Mouse (Mus musculus): ENCODE results near the gene Glis2.

The Glis2 gene

DNA sequence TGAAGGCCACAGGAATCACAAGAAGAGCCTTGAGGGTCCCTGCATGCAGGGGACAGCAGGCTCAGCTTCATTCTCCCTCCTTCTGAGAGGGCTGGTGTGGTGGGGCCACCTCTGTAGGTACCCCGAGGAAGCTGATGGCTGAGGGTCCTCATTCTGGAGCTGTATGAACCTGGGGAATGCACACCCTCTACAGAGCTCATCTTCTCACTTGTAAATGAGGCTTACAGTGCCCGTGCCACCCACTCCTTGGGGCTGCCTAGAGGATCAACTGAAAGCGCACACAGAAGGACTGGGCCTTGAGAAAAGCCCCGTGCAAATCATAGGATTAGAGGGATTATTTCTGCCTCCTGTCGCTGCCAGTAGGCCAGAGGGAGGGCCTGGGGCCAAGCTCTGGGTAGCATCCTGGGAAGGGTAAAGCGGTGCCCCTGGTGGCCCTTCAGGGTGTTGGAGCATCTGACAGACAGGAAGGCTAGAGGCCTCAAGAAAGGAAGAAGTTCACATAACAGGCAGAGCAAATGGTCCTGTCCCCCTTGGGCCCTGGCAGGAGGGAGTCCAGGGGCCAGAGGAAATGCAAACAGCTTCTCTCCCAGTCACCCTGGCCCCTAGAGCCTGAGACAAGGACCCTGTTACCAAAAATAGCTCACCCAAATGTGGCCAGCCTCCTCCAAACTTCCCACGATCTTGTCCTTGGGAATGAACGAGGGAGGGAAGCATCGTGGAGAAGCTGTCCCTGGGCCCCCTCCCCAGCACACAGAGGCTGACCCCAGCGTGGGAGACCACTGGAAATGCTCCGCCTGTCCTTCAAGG is 61.5 kb downstream of the Glis2 start:
- H3K36me3 ChIP-seq (ENCODE audit: insufficient read depth, low read length) = peaks cover 56% of the 10 kb centered on the region
- H3K27me3 ChIP-seq (ENCODE audit: insufficient read depth, low read length) = no peaks in the 10 kb centered on the region
- peaks cover 59% of the 10 kb centered on the region for H3K4me1 ChIP-seq (replicated peaks; ENCODE audit: low read depth, low read length)
- TF ChIP-seq POU5F1 (IDR thresholded peaks at IDR 0.05; ENCODE audit: borderline replicate concordance, low read length) (no peak), CTCF (conservative IDR thresholded peaks at IDR 0.05; ENCODE audit: low read length) (peak; percentile 10; the same call in 1 of the 2 replicates)
- H3K4me3 ChIP-seq (replicated peaks; ENCODE audit: low read length) = peak overlapping the region; percentile 68
- H3K9me3 ChIP-seq (ENCODE audit: low read length) = no peaks in the 10 kb centered on the region

DNA sequence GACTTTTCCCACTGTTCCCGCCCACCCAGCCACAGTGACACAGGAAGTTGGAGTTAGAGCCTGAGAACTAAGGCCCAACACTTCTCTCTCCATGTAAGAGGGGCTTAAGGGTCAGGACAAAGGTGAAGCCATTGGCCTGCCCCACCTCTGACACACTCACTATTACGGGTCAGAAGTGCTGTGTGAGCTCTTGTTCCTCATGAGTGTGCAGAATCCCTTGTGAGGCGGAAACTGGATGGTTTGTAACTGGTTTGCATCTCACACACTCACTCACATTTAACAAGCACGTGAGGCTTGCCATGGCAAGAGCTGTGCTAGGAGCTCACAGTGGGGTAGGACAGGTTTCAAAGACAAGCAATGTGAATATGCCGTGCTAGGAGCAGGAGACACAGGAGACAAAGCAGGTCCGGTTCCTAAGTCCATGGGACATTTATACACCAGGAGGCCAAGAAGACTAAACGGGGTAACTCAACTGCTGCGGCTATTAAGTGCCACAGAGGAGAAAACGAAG is 62.1 kb downstream of the Glis2 start:
- Histone ChIP-seq H3K27me3 (ENCODE audit: insufficient read depth, low read length) (no peaks in the 10 kb centered on the region), H3K36me3 (ENCODE audit: insufficient read depth, low read length) (peaks cover 56% of the 10 kb centered on the region), H3K4me1 (replicated peaks; ENCODE audit: low read depth, low read length) (peaks cover 53% of the 10 kb centered on the region), H3K9me3 (ENCODE audit: low read length) (no peaks in the 10 kb centered on the region), H3K4me3 (replicated peaks; ENCODE audit: low read length) (peak overlapping the region; percentile 68)
- no peak for TF ChIP-seq CTCF (conservative IDR thresholded peaks at IDR 0.05; ENCODE audit: low read length)
- no peak for TF ChIP-seq POU5F1 (IDR thresholded peaks at IDR 0.05; ENCODE audit: borderline replicate concordance, low read length)
- TF ChIP-seq NANOG (IDR thresholded peaks at IDR 0.05; ENCODE audit: borderline replicate concordance, low read length) = no peak

DNA sequence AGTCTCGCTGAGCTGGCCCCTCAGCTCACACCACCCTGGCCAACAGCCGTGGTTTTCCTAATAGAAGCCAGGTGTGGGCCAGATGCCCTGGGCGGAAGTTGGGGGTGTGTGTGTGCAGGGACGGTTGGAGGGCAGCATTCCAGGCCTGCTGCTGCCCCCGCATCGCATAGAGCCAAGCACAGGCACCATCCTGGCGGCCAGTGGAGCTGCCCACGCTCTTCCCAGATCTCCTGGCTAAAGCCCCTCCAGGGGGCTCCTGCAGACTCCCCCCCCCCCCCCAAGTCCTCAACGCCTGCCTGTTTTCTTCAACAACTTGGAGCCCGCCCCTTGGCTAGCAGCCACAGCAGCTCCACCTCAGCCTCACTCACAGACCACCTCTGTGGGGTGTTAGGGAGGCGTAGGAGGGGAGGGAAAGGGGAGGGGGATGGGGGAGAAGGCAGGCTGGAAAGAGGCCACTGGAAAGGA is 64.3 kb downstream of the Glis2 start:
- no peak for TF ChIP-seq CTCF (conservative IDR thresholded peaks at IDR 0.05; ENCODE audit: low read length)
- no peak for TF ChIP-seq NANOG (IDR thresholded peaks at IDR 0.05; ENCODE audit: borderline replicate concordance, low read length)
- TF ChIP-seq POU5F1 (IDR thresholded peaks at IDR 0.05; ENCODE audit: borderline replicate concordance, low read length) = no peak
- H3K27me3 ChIP-seq (ENCODE audit: insufficient read depth, low read length) = no peaks in the 10 kb centered on the region
- H3K9me3 ChIP-seq (ENCODE audit: low read length) = no peaks in the 10 kb centered on the region
- H3K4me1 ChIP-seq (replicated peaks; ENCODE audit: low read depth, low read length) = peaks cover 58% of the 10 kb centered on the region
- H3K36me3 ChIP-seq (ENCODE audit: insufficient read depth, low read length) = peaks cover 43% of the 10 kb centered on the region
- H3K4me3 ChIP-seq (replicated peaks; ENCODE audit: low read length) = peak overlapping the region; percentile 55

GRCm38 (mm10) chr16:4659326-4659725 is 64.8 kb downstream of the Glis2 start:
- peaks cover 39% of the 10 kb centered on the region for H3K36me3 ChIP-seq (ENCODE audit: insufficient read depth, low read length)
- H3K27me3 ChIP-seq (ENCODE audit: insufficient read depth, low read length) = no peaks in the 10 kb centered on the region
- peak overlapping the region; percentile 55 for H3K4me3 ChIP-seq (replicated peaks; ENCODE audit: low read length)
- H3K9me3 ChIP-seq (ENCODE audit: low read length) = no peaks in the 10 kb centered on the region
- no peak for TF ChIP-seq NANOG (IDR thresholded peaks at IDR 0.05; ENCODE audit: borderline replicate concordance, low read length)
- TF ChIP-seq POU5F1 (IDR thresholded peaks at IDR 0.05; ENCODE audit: borderline replicate concordance, low read length) = no peak
- TF ChIP-seq CTCF (conservative IDR thresholded peaks at IDR 0.05; ENCODE audit: low read length) = no peak
- H3K4me1 ChIP-seq (replicated peaks; ENCODE audit: low read depth, low read length) = peaks cover 63% of the 10 kb centered on the region

DNA sequence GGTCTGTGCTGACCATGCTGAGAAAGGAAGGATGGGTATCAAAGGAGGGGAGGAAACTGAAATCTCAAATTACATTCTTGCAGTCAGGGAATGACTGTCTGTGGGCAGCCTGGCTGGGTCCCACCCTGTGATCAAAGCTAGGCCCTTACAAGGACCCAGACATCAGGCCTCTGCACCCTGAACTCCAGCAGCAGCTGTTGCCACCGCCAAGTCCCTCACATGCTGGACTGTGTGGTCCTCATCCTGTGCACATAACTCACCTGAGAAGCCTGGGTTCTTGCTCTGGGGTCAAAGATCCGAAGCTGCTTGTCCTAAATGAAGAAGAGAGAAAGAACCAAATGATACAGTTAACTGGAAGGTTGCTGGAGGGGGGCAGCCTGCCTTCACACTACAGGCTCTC is 67.1 kb downstream of the Glis2 start:
- Histone ChIP-seq H3K9me3 (ENCODE audit: low read length) (no peaks in the 10 kb centered on the region), H3K4me3 (replicated peaks; ENCODE audit: low read length) (no peak overlapping the region), H3K4me1 (replicated peaks; ENCODE audit: low read depth, low read length) (peaks cover 49% of the 10 kb centered on the region), H3K27me3 (ENCODE audit: insufficient read depth, low read length) (no peaks in the 10 kb centered on the region), H3K36me3 (ENCODE audit: insufficient read depth, low read length) (peaks cover 47% of the 10 kb centered on the region)
- no peak for TF ChIP-seq CTCF (conservative IDR thresholded peaks at IDR 0.05; ENCODE audit: low read length)
- TF ChIP-seq NANOG (IDR thresholded peaks at IDR 0.05; ENCODE audit: borderline replicate concordance, low read length) = no peak
- no peak for TF ChIP-seq POU5F1 (IDR thresholded peaks at IDR 0.05; ENCODE audit: borderline replicate concordance, low read length)

GRCm38 (mm10) chr16:4663806-4664205 is 69.3 kb downstream of the Glis2 start:
- Histone ChIP-seq H3K4me3 (replicated peaks; ENCODE audit: low read length) (no peak overlapping the region), H3K9me3 (ENCODE audit: low read length) (no peaks in the 10 kb centered on the region), H3K4me1 (replicated peaks; ENCODE audit: low read depth, low read length) (peaks cover 35% of the 10 kb centered on the region), H3K27me3 (ENCODE audit: insufficient read depth, low read length) (no peaks in the 10 kb centered on the region), H3K36me3 (ENCODE audit: insufficient read depth, low read length) (peaks cover 62% of the 10 kb centered on the region)
- no peak for TF ChIP-seq POU5F1 (IDR thresholded peaks at IDR 0.05; ENCODE audit: borderline replicate concordance, low read length)
- TF ChIP-seq CTCF (conservative IDR thresholded peaks at IDR 0.05; ENCODE audit: low read length) = no peak
- no peak for TF ChIP-seq NANOG (IDR thresholded peaks at IDR 0.05; ENCODE audit: borderline replicate concordance, low read length)

- peaks cover 72% of the 10 kb centered on the region for H3K36me3 ChIP-seq (ENCODE audit: insufficient read depth, low read length)
- H3K9me3 ChIP-seq (ENCODE audit: low read length) = peaks cover 4% of the 10 kb centered on the region; the same call in 1 of the 2 replicates
- H3K4me3 ChIP-seq (replicated peaks; ENCODE audit: low read length) = no peak overlapping the region
- peaks cover 24% of the 10 kb centered on the region for H3K4me1 ChIP-seq (replicated peaks; ENCODE audit: low read depth, low read length)
- no peak for TF ChIP-seq POU5F1 (IDR thresholded peaks at IDR 0.05; ENCODE audit: borderline replicate concordance, low read length)
- no peak for TF ChIP-seq CTCF (conservative IDR thresholded peaks at IDR 0.05; ENCODE audit: low read length)
- no peak for TF ChIP-seq NANOG (IDR thresholded peaks at IDR 0.05; ENCODE audit: borderline replicate concordance, low read length)
- H3K27me3 ChIP-seq (ENCODE audit: insufficient read depth, low read length) = no peaks in the 10 kb centered on the region
Measured at GRCm38 (mm10) chr16:4665726-4666125, 71.2 kb downstream of the Glis2 start.

GRCm38 (mm10) chr16:4667190-4667808 is 72.8 kb downstream of the Glis2 start:
- Histone ChIP-seq H3K36me3 (ENCODE audit: insufficient read depth, low read length) (peaks cover 63% of the 10 kb centered on the region), H3K9me3 (ENCODE audit: low read length) (peaks cover 4% of the 10 kb centered on the region; the same call in 1 of the 2 replicates), H3K27me3 (ENCODE audit: insufficient read depth, low read length) (no peaks in the 10 kb centered on the region), H3K4me1 (replicated peaks; ENCODE audit: low read depth, low read length) (peaks cover 24% of the 10 kb centered on the region), H3K4me3 (replicated peaks; ENCODE audit: low read length) (no peak overlapping the region)
- peak; percentile 74 for TF ChIP-seq CTCF (conservative IDR thresholded peaks at IDR 0.05; ENCODE audit: low read length)
- no peak for TF ChIP-seq POU5F1 (IDR thresholded peaks at IDR 0.05; ENCODE audit: borderline replicate concordance, low read length)
